Mouse (Mus musculus) erythroblast, embryonic 14.5 days (primary cell): ENCODE data around the gene Atrnl1.

ENCODE experiments used
- GATA1 ChIP-seq: IDR thresholded peaks from 2 replicates; pipeline ENCODE4 v1.6.1; 2012; ENCODE audit warnings: low read length, inconsistent platforms, mixed read lengths
- TAL1 ChIP-seq: IDR thresholded peaks from 3 replicates; pipeline ENCODE4 v1.6.1; 2012; ENCODE audit warnings: low read length, inconsistent platforms, mixed read lengths

DNA sequence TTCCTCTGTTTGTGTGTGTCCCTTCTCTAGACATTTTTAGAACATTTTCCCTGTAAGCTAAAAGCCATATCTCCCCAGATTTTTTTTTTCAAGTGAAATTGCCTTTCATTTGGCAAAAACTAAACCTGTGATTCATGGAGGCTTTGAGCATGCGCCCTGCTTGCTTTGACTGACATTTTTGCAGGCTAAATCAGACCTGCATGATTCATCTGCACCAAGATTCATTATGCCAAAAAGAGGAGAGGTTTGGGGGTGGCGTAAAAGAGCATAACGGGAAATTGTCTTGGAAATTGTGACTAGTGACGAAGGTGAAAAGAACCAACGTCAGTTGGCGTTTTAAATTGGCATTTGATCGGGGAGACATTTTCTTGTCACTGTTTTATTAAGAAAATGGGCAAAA is 358.9 kb downstream of the Atrnl1 start:
- TF ChIP-seq TAL1, result no peak
- TF ChIP-seq GATA1, result no peak
